Mouse (Mus musculus): Measurements from ENCODE around the gene Vmn1r132. TPM values are rescaled to one million over a fixed set of nuclear protein-coding genes. Genes with fewer than 3 reads are reported as not detected.
"Not testable (repeated sequence)": the region's sequence is repeated elsewhere in the genome, so short reads cannot be mapped to it uniquely, and the experiment has no call there.

The Vmn1r132 gene
- total RNA-seq (2012; rRNA removed) (not detected in 2 replicates), total RNA-seq (2014; rRNA removed) (not detected in 2 replicates), polyA plus RNA-seq (2012; ENCODE audit: insufficient read length, low read depth) (not detected in 2 replicates)

DNA sequence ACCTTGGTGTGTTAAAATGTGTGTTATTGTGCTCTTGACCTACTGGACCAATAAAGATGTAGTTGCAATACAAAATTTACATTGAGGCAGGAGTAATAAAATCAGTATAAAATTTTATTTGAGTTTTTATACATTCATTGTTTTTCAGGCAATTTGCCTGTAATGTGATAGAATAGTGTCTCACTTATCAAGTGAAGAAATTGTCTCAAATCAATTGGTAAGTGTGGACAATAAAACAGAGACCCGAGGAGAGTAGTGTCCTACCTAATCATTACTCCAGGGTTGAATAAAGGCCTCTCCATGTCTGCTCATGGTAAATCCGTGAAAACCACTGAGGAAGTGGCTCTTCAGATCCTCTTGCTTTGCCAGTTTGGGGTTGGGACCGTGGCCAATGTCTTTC, at the start of gene Vmn1r132:
Gene Vmn1r132, plus strand, starts transcription at position 301 of the 400 bp plus-strand sequence.
- H3K9me3 ChIP-seq (replicated peaks; ENCODE audit: low read length); H3K4me1 ChIP-seq (ENCODE audit: control insufficient read depth in 1 of 2, insufficient read depth in 2 of 2); H3K27ac ChIP-seq (ENCODE audit: insufficient read depth, low read depth); in situ Hi-C loops (cut with MboI; ENCODE audit: low pct_ligation_motif_present, low pct_unique_long_range_greater_than_20kb, low sequenced_read_pairs); H3K4me3 ChIP-seq (replicated peaks in 1 of 3; ENCODE audit: low read depth in 2 of 3, low read length in 2 of 3, poor library complexity in 1 of 3); H3K9ac ChIP-seq (ENCODE audit: insufficient read depth, low read depth); H3K79me2 ChIP-seq (replicated peaks; ENCODE audit: control insufficient read depth, extremely low read depth, insufficient read depth, poor library complexity, severe bottlenecking); H3K36me3 ChIP-seq (replicated peaks in 1 of 2; ENCODE audit: control insufficient read depth in 1 of 2, insufficient read depth in 1 of 2, low read length in 1 of 2); H3K4me2 ChIP-seq (ENCODE audit: insufficient read depth, low read depth, poor library complexity, severe bottlenecking); H3K27me3 ChIP-seq (replicated peaks); dilution Hi-C loops (cut with MboI; ENCODE audit: extremely low pct_ligation_motif_present, extremely low pct_unique_long_range_greater_than_20kb, low sequenced_read_pairs); DNase-seq (ENCODE audit: extremely low read depth): not testable (repeated sequence)

Other genes with a start within 250 kb of the Vmn1r132 start
- not detected in 2 replicates for gene Gm6882, start 181.3 kb upstream of the Vmn1r132 start, total RNA-seq (2012; rRNA removed)
- not detected in 2 replicates for gene Gm6882, start 181.3 kb upstream of the Vmn1r132 start, total RNA-seq (2014; rRNA removed)
- not detected in 2 replicates for gene Gm6882, start 181.3 kb upstream of the Vmn1r132 start, polyA plus RNA-seq (2012; ENCODE audit: insufficient read length, low read depth)
- gene Vmn1r130, start 102.3 kb upstream of the Vmn1r132 start, total RNA-seq (2012; rRNA removed) = not detected in 2 replicates
- gene Vmn1r130, start 102.3 kb upstream of the Vmn1r132 start, total RNA-seq (2014; rRNA removed) = not detected in 2 replicates
- not detected in 2 replicates for gene Vmn1r130, start 102.3 kb upstream of the Vmn1r132 start, polyA plus RNA-seq (2012; ENCODE audit: insufficient read length, low read depth)
- gene Vmn1r131, start 68.0 kb upstream of the Vmn1r132 start, total RNA-seq (2012; rRNA removed) = not detected in 2 replicates
- gene Vmn1r131, start 68.0 kb upstream of the Vmn1r132 start, total RNA-seq (2014; rRNA removed) = not detected in 2 replicates
- not detected in 2 replicates for gene Vmn1r131, start 68.0 kb upstream of the Vmn1r132 start, polyA plus RNA-seq (2012; ENCODE audit: insufficient read length, low read depth)
- not detected in 2 replicates for gene Gm4175, start 147.4 kb downstream of the Vmn1r132 start, total RNA-seq (2012; rRNA removed)
- not detected in 2 replicates for gene Gm4175, start 147.4 kb downstream of the Vmn1r132 start, total RNA-seq (2014; rRNA removed)
- gene Gm4175, start 147.4 kb downstream of the Vmn1r132 start, polyA plus RNA-seq (2012; ENCODE audit: insufficient read length, low read depth) = not detected in 2 replicates
- gene Gm4177, start 182.6 kb downstream of the Vmn1r132 start, total RNA-seq (2012; rRNA removed) = not detected in 2 replicates
- gene Gm4177, start 182.6 kb downstream of the Vmn1r132 start, total RNA-seq (2014; rRNA removed) = not detected in 2 replicates
- not detected in 2 replicates for gene Gm4177, start 182.6 kb downstream of the Vmn1r132 start, polyA plus RNA-seq (2012; ENCODE audit: insufficient read length, low read depth)
- gene Vmn1r135, start 218.3 kb downstream of the Vmn1r132 start, total RNA-seq (2012; rRNA removed) = not detected in 2 replicates
- not detected in 2 replicates for gene Vmn1r135, start 218.3 kb downstream of the Vmn1r132 start, total RNA-seq (2014; rRNA removed)
- gene Vmn1r135, start 218.3 kb downstream of the Vmn1r132 start, polyA plus RNA-seq (2012; ENCODE audit: insufficient read length, low read depth) = not detected in 2 replicates
- not detected in 2 replicates for gene Gm5725, start 230.2 kb downstream of the Vmn1r132 start, total RNA-seq (2012; rRNA removed)
- not detected in 2 replicates for gene Gm5725, start 230.2 kb downstream of the Vmn1r132 start, total RNA-seq (2014; rRNA removed)
- gene Gm5725, start 230.2 kb downstream of the Vmn1r132 start, polyA plus RNA-seq (2012; ENCODE audit: insufficient read length, low read depth) = not detected in 2 replicates